Mouse (Mus musculus) left cerebral cortex, postnatal 25 days (tissue): ENCODE data around the gene Thrsp. TPM values are rescaled to one million over a fixed set of nuclear protein-coding genes. Genes with fewer than 3 reads are reported as not detected.

Experiments used
- DNase-seq, 2 experiments: peaks; one replicate each; pipeline ENCODE4 v3.0.0; 2022; ENCODE audit warnings: low spot score in 2 of 2, mixed read lengths in 1 of 2
- intact Hi-C: fragments of 180-260 bp; cut with DNase I; formaldehyde crosslinking; loops from one replicate; pipeline ENCODE4 v1.15.1; 2025
- total RNA-seq, 2 experiments: library from RNA; stranded (reverse); gene quantifications; 2 replicates each; pipeline ENCODE4 v1.2.3; 2021

Gene Thrsp
- total RNA-seq, 2 experiments from 2014 or later = 16.0 to 20.0 TPM

DNA sequence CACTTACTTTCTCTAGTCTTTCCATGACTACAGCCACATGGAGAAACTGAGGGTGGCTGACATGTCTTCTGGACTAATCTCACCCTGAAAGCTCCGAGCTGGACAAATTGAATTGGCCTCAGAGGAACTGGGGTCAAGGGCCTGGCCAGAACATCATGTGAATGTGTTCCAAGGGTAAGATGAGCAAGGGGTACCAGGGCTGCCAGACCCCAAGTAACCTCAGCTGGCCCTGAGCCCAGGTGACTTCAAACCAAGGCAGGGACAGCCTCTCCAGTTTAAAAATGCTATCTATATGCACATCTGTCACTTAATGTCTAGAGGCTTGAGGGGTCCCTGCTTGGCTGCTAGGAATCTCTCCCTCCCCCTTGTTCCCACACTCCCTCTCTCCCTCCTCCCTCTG, 2.9 kb upstream of the Thrsp start:
- intact Hi-C loops = no loop called here
- no peak for DNase-seq

DNA sequence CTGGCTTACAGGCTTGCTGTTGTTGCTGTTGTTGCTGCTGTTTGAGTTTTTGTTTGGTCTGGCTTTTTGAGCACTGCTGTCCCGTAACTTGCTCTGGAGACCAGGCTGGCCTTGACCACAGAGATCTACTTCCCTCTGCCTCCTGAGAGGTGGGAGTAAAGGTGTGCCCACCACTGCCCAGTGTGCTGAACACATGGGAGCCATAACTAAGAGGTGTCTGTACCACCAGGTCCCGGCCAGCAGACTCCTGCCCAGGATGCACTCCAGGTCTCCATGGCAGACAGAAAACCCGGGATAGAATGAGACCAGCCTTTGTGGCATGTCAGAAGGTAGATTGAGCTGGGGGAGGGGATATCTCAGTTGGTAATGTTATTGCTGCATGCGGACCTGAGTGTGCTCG, 1.6 kb upstream of the Thrsp start:
- no peak for DNase-seq
- intact Hi-C loops = no loop called here

DNA sequence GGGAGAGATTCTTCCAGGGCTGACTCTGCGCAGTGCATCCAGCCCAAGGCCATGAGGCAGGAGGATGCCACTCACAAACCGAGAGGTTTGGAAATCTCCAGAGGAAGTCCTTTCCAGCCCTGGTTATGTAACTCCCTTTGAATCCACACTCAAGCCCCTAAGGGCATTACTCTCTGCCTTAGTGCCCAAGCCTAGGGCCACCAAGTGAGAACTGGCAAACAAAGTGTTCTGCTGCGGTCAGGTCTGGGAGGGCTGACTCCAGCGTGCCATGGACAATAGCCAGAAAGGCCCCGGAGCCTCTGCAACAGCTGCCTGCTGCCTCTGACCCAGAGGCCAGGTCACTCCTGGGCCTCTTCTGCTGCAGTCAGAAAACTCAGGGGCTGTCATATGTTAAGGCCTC, 1.2 kb upstream of the Thrsp start:
- DNase-seq = no peak

DNA sequence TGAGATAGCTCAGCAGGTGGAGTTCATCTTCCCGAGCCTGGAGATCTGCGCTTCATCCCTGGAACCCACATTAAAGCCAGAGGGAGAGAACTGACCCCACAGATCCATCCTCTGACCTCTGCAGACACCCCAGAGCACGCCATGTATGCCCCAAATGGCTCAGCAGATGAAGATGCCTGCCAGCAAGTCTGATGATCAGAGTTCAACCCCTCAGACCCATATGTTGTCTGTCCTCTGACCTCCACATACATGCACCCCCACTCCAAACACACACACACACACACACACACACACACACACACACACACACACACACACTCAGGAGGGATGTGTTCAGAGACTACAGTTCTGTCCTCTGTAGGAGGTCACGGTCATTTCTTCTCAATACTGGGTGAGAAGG, 1.1 kb downstream of the Thrsp start:
- no peak for DNase-seq
- intact Hi-C loops = no loop called here

More for the DNA sequence above, 1.2 kb upstream of the Thrsp start:
- intact Hi-C loops = no loop called here

DNA sequence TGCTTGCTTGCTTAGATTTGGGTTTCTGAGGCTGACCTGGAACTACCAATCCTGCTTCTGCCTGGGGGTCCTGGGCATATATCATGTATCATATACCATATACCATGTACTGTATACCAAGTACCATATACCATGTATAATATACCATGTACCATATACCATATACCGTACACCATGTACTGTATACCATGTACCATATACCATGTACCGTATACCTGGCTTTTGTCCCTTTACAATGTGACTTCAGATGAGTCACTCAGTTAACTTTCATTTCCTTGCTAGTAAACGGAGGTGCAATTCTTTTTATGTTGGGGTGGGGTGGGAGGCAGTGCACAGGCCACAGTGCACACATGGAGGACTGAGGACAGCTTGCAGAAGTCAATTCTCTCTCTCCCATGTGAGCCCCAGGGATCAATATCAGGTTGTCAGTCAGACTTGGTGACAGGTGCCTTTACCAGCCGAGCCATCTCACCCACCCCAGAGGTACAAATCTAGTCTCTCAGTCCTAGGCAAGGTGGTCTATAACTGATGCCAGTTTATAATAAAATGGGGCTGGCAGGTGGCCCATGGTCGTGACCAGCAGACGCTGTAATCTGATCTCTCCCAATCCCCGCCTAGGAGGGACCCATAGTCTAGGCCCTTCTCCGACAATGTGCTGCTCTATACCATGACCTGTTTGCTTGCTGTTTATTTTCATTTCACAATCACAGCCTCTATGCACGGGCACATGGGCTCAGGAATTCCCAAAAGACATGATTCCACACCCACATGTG, 2.4 kb downstream of the Thrsp start:
- no peak for DNase-seq
- intact Hi-C loops = no loop called here

DNA sequence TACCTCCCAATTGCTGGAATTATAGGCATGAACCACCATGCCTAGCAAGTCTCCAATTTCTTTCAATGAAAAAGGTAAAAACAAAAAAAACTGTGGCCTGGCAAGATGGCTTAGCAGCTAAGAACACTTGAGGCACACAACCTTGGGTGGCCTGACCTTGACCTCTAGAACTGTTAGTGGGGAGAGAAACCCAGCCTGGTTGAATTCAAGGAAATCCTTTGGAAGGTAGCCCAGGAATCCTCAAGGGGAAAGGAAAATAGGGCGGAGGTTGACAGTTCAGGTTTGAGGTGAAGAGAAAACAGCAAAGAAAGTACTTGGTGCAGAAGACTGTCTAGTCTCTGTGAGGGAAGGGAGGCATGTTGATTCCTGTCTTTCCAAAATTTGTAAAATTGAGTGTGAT, 3.1 kb downstream of the Thrsp start:
- DNase-seq = no peak

DNA sequence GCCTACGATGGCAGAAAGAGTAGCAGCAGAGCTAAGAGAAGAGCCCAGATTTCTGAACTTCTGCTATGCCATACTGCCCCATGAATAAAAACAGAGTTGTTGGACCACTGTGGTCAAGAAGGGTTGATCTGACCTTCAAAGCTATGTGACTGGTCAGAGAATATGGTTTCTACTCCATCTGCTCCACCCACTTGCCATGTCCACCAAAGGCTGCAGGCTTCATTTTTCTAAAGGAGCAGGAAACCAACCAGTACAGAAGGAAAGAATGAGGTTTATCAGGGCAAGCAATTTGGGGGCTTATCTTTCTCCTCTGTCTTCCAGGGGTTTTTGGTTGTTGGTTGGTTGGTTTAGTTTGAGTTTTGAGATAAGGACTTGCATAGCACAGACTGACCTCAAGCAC, 3.5 kb downstream of the Thrsp start:
- DNase-seq = no peak
- intact Hi-C loops = no loop called here

More for the DNA sequence above, 3.1 kb downstream of the Thrsp start:
- intact Hi-C loops = no loop called here

DNA sequence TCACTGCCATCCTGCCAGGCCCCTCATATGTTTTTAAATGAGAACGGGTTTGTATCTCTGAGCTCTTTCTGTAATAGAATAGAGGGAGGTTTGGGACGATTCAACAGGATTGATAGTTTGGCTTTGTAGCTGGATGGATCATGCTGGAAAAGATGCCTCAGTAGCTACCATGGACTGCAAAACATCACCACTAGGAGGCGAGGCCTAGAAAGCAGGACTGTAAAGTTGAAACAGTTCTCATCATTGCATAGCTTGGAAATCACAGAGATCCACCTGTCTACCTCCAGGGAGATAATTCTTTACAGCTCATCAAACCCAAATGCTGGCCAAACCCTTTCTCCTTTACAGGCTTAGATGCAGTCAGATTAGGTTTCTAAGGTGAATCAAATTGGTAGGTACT, 6.0 kb downstream of the Thrsp start:
- DNase-seq = no peak
- intact Hi-C loops = no loop called here

DNA sequence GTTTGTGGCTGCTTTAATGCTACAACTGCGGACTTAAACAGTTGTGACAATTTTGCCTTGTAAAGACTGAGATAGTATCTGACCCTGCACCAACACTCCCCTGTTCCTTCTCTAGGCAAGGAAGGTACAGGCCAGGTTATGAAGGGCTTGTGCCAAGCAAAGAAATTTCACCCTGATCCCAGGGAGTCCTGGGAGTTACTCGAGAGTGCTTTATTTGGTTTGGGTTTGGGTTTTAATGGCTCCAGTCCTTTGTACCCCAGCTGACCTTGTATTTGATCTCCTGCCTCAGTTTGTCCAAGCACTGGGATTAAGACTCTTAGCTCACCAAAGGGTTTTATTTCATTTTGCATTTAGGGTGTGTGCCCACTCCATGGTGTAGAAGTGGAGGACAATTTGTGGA, 6.4 kb downstream of the Thrsp start:
- DNase-seq = no peak
- intact Hi-C loops = no loop called here

DNA sequence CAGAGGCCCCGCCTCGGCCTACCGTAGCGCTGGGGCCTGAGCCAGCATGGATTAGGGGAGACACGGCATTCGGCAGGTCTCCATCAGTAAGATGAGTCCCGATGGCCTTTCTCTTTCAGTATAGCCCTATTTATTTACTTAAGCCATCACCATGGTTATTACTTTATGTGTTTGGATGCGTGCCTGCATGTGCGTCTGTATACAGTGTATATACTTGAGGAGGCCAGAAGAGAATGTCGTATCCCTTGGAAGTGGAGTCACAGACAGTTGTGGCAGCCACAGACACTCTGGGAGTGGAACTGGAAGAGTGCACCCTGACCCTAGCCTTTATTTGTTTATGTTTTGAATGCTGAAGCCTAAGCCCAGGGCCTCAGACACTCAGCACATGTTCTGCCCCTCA, 10.4 kb downstream of the Thrsp start:
- intact Hi-C loops = loop anchor here (10.0 kb wide), 1 partner anchor 332 kb away; no protein-coding TSS in a partner anchor
- no peak for DNase-seq

DNA sequence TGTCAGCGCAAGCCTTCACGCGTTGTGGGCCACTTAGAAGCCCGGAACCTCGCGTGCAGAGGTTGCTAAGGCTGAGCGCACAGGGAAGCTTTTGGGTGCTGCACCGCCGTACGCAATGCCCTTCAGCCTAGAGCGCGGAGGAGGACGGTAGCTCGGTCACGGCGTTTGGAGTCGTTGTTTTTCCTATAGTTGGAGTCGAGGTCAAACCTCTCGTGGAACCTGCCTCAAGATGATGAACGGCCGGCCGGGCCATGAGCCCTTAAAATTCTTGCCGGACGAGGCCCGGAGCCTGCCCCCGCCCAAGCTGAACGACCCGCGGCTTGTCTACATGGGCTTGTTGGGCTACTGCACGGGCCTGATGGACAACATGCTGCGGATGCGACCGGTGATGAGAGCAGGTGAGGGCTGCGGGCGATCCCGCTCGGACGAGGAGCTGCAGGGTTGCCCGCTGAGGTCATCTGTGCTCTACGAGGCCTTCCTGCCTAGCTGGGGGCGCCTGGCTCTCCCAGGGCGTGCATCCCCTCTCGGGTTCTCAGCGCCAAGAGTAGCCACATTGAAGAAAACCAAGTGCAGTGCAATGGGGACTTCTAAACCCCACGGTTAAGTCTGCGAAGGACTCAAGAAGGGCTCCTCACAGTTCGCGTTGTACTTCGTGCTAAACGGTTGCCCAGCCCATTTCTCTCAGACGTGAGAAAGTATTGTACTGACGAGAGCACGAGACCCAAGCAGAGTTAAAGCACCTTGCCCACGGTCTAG, 17.4 kb downstream of the Thrsp start, which contains the start of gene Ndufc2:
TSS of gene Ndufc2 (plus strand) at position 44 of the 756 bp plus-strand sequence.
- intact Hi-C loops = loop anchor here (10.0 kb wide), 1 partner anchor 325 kb away; no protein-coding TSS in a partner anchor
- DNase-seq = peak; percentile 78 to 79

DNA sequence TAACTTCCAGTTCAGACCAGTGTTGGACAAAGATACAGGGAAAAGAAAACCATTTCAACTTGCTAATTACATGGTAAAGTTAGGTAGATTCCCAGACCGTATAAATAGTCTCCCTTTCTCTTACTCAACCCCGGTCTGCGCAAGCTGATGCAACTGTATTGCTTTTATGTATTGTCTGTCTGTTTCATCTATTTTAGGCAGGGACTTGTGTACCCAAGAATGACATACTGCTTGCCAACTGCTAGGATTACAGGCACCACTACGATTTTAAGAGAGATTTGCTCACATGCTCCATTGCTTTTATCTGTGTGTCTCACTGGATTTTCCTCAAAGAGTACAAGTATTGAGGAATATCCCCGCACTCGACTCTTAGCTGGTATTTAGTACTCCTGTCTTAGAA, 18.6 kb downstream of the Thrsp start:
- intact Hi-C loops = no loop called here
- DNase-seq = no peak

DNA sequence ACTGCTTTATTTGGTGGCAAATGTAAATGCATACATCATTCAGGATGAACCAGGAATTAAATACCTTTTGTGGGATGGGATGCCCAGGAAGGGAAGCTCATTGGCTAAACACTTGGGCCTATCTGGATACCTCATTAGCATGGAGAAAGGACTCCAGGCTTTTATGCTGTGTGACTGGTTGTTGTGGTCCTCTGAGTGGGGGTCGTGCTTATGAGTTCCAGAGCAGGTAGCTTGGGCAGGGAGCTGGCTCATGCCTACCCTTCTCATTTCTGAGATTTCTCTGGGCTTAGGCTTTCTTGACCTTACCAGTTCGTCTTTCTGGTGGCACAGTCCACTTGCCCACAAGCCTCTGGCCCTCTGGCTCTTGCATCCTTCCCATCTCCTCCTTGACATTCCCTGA, 23.2 kb downstream of the Thrsp start:
- DNase-seq = no peak
- intact Hi-C loops = no loop called here

DNA sequence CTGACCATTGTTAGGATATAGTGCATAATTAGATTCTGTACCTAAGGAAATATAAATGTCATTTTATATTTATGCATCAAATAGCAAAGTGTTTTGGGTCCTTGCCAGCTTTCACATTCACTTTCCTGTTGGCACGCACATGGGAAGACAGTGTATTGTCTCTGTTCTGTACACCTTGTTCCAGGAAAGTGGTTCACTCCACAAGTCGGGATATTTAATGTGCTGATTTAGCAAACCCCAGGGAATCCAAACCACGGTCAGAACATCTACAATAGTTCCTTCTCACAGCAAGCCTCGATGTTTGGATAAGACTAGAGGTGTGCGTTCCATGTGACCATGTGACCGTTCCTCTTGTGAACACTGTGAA, 25.5 kb downstream of the Thrsp start:
- DNase-seq = no peak
- intact Hi-C loops = no loop called here

DNA sequence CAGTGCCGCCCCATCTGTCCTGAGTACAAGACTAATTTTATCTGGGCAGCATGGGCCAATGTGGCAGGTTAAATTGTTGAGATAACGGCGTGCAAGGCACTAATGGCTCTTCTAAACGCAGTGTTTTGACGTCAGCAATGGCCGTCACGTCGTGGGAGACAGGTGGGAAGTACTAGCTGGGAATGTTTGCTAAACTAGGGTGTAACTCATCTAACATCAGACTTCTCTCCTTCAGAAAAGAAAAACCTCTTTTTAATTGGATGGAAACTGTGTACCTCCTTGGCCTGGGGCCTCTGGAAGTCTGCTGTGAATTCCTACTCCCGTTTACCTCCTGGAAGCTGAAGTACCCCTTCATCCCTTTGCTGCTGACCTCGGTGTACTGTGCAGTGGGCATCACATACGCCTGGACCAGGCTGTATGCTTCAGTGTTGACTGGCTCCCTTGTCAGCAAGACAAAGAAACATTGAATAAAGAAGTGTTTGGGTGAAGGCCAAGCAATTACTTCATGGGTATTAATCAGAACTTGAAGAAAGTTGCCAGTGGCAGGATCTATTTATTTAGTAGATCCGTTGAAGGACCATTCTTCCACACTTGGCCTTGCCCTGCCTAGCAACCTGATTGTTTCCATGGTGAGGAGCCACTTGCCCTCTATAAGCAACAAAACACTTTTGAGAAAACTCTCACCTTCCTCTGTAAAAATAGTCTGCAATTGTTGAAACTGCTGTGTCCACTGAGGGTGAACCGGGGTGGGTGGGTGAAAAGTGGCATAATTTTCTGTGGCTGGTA, 26.0 kb downstream of the Thrsp start:
- peak in 1 of 2 experiments; percentile 29 for DNase-seq
- intact Hi-C loops = no loop called here

DNA sequence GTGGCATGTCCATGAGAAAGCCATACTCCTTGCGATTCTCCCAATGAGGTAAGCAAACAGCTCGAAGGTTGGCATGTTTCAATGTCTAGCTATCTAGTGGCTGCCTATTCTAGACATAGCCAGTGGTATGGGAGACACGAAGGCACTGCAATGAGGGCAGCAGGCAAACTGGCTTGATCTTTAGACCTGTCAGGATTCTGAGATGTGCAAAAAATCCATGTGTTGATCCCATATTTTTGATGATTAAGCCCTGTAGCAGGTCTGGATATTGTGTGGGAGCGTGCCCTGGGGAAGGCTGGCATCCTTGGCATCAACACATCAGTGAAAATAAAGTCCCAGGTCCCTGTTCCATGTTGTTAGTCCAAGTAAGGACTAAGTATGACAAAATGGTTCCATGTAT, 29.0 kb downstream of the Thrsp start:
- DNase-seq = no peak
- intact Hi-C loops = no loop called here

DNA sequence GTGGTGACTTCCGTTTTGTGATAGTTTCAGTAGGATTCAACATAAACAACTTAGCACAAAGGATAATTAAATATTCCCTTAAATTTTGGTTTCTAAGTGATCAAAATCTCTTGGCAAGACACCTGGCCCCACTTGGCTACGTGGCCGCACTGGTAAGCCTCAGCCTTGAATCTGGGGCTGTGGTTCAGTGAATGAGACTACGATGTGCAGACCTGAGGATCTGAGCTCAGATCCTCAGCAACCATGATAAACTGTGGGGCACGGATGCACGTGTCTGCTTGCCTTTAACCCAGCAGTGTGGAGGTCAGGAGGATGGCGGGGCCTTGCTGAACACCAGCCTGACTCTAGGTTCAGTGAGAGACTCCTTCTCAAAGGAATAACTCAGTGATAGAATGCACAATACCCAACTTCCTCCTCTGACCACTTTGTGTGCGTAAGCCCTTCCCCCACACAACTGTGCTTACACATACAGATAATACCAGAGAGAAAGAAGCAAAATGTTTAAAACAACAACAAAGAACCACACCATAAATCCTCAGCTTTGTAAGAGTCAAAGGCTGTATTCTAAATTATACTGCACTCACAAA, 29.9 kb downstream of the Thrsp start:
- intact Hi-C loops = loop anchor here (1.0 kb wide), 1 partner anchor 42 kb away; no protein-coding TSS in a partner anchor

DNA sequence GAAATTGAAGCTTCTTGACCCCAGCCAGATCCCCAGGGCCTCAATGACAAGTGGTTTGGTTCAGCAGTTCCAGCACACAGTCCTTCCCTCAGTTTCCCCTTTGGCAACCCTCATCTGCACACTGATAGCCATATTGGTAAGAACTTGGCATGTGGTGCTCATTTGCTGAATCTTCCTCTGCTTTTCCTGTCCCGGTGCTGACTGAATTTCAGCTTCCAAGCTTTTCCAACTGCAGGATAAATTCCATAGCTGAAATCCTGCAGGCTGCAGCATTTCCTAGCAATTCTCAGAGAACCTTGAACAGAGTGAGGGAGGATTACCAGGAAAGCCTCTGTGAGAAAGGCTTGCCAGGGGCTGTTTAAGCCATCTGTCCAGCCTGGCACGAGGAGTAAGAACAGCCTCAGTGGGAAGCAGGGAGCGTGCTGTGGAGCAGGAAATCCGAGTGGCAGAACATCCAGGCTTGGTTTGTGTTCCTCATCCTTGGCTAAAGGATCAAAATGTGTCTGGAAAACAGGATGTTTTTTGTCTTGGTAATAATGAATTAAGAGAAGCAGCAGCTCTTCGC, 30.6 kb downstream of the Thrsp start:
- DNase-seq = peak; percentile 75 to 95
- intact Hi-C loops = loop anchor here (1.0 kb wide), 1 partner anchor 42 kb away; no protein-coding TSS in a partner anchor

More for the DNA sequence above, 29.9 kb downstream of the Thrsp start:
- no peak for DNase-seq

DNA sequence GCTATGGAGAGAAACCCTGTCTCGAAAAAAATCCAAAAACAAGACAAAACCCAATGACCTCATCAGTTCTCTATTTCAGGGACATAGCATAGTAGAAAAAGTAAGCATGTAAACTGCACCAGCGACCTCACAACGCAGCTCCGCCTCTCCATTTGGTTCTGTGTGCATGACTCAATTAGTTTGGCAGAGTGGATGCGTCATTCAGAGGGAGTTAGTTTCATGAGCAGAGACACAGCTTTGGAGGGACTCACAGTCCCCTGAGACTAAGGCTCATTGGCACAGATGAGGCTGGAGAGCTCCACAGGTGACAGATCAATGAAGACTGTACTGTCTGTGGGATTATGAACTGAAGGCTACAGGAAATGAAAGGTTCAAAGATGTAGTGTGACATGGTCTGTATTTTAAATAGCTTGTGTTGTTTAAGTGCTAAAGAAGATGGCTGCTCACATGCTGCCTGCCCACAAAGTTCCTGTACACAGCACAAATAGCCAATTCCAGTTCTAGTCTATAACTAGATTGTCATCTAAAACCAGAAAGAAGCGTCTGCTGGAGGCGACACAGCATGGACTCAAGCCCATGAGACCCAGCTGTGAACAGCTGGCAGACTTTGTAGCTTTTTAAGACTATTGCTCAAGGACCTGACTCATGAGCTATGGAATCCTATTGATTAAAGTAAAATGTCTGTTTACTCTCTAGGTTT, 31.3 kb downstream of the Thrsp start:
- intact Hi-C loops = no loop called here
- peak; percentile 18 to 67 for DNase-seq
